Mouse (Mus musculus): ENCODE measurements around the gene Hyal1. TPM values are rescaled to one million over a fixed set of nuclear protein-coding genes. Genes with fewer than 3 reads are reported as not detected.
A peak's percentile ranks its signal among the peaks of the same experiment; 100 is the strongest.
"Not testable (repeated sequence)": the region's sequence is repeated elsewhere in the genome, so short reads cannot be mapped to it uniquely, and the experiment has no call there.

Gene Hyal1
- polyA plus RNA-seq, 1 experiment from 2014 or later: 4.6 TPM

GRCm38 (mm10) chr9:107568331-107569261 lies 8.1 kb upstream of the Hyal1 start:
- peak; percentile 72 for ATAC-seq (ENCODE audit: insufficient number of reproducible peaks, insufficient read depth, low FRiP score, low read depth)
- peak overlapping the region; percentile 92 for H3K9ac ChIP-seq (ENCODE audit: low read length)
- H3K36me3 ChIP-seq (ENCODE audit: control insufficient read depth, insufficient read depth, low read length): peaks cover 62% of the 10 kb centered on the region
- peaks cover 38 to 60% of the 10 kb centered on the region in 2 experiments for H3K4me1 ChIP-seq (ENCODE audit: control insufficient read depth in 2 of 2, insufficient read depth in 2 of 2, low read length in 2 of 2)
- H3K27me3 ChIP-seq (ENCODE audit: control insufficient read depth, insufficient read depth, low read length): no peaks in the 10 kb centered on the region
- peak overlapping the region; percentile 87 to 92 for H3K27ac ChIP-seq (replicated peaks in 1 of 2; ENCODE audit: control insufficient read depth in 1 of 2, insufficient read depth in 1 of 2, low read depth in 2 of 2, low read length in 2 of 2)
- no peaks in the 10 kb centered on the region for H3K9me3 ChIP-seq (ENCODE audit: control insufficient read depth, low read length)
- H3K4me3 ChIP-seq (ENCODE audit: control insufficient read depth in 1 of 2, insufficient read depth in 1 of 2, low read depth in 1 of 2, low read length in 2 of 2): peak overlapping the region; percentile 77 to 88
- WGBS: under 1% methylated on average over 41 of the region's 41 CpGs
- peak overlapping the region; percentile 97 for H3K4me2 ChIP-seq (ENCODE audit: low read length)

GRCm38 (mm10) chr9:107569270-107569669 lies 7.5 kb upstream of the Hyal1 start:
- WGBS: under 1% methylated on average over 23 of the region's 23 CpGs
- Histone ChIP-seq H3K4me1 (ENCODE audit: control insufficient read depth in 2 of 2, insufficient read depth in 2 of 2, low read length in 2 of 2) (peaks cover 32 to 53% of the 10 kb centered on the region in 2 experiments), H3K9me3 (ENCODE audit: control insufficient read depth, low read length) (no peaks in the 10 kb centered on the region), H3K27me3 (ENCODE audit: control insufficient read depth, insufficient read depth, low read length) (no peaks in the 10 kb centered on the region), H3K4me2 (ENCODE audit: low read length) (peak overlapping the region; percentile 97), H3K9ac (ENCODE audit: low read length) (peak overlapping the region; percentile 92), H3K4me3 (ENCODE audit: control insufficient read depth in 1 of 2, insufficient read depth in 1 of 2, low read depth in 1 of 2, low read length in 2 of 2) (peak overlapping the region; percentile 77 to 88), H3K27ac (replicated peaks in 1 of 2; ENCODE audit: control insufficient read depth in 1 of 2, insufficient read depth in 1 of 2, low read depth in 2 of 2, low read length in 2 of 2) (peak overlapping the region; percentile 87 to 92), H3K36me3 (ENCODE audit: control insufficient read depth, insufficient read depth, low read length) (peaks cover 60% of the 10 kb centered on the region)
- ATAC-seq (ENCODE audit: insufficient number of reproducible peaks, insufficient read depth, low FRiP score, low read depth): peak; percentile 3; the same call in 1 of the 2 replicates

- H3K9ac ChIP-seq (ENCODE audit: low read length): peak overlapping the region; percentile 92
- peak overlapping the region; percentile 97 for H3K4me2 ChIP-seq (ENCODE audit: low read length)
- ATAC-seq (ENCODE audit: insufficient number of reproducible peaks, insufficient read depth, low FRiP score, low read depth): no peak
- peaks cover 59% of the 10 kb centered on the region for H3K36me3 ChIP-seq (ENCODE audit: control insufficient read depth, insufficient read depth, low read length)
- H3K4me3 ChIP-seq (ENCODE audit: control insufficient read depth in 1 of 2, insufficient read depth in 1 of 2, low read depth in 1 of 2, low read length in 2 of 2): peak overlapping the region; percentile 77 to 88
- peak overlapping the region; percentile 87 to 92; a peak in 3 of 4 replicates for H3K27ac ChIP-seq (replicated peaks in 1 of 2; ENCODE audit: control insufficient read depth in 1 of 2, insufficient read depth in 1 of 2, low read depth in 2 of 2, low read length in 2 of 2)
- no peaks in the 10 kb centered on the region for H3K27me3 ChIP-seq (ENCODE audit: control insufficient read depth, insufficient read depth, low read length)
- H3K4me1 ChIP-seq (ENCODE audit: control insufficient read depth in 2 of 2, insufficient read depth in 2 of 2, low read length in 2 of 2): peaks cover 32 to 48% of the 10 kb centered on the region in 2 experiments
- 51% methylated on average over 13 of the region's 13 CpGs for WGBS
- H3K9me3 ChIP-seq (ENCODE audit: control insufficient read depth, low read length): no peaks in the 10 kb centered on the region
These were observed 6.7 kb upstream of the Hyal1 start for GRCm38 (mm10) chr9:107570016-107570415.

GRCm38 (mm10) chr9:107570845-107571244 lies 5.9 kb upstream of the Hyal1 start:
- H3K4me1 ChIP-seq (ENCODE audit: control insufficient read depth in 2 of 2, insufficient read depth in 2 of 2, low read length in 2 of 2): peaks cover 32 to 42% of the 10 kb centered on the region in 2 experiments
- peaks cover 51% of the 10 kb centered on the region for H3K36me3 ChIP-seq (ENCODE audit: control insufficient read depth, insufficient read depth, low read length)
- H3K27ac ChIP-seq (replicated peaks in 1 of 2; ENCODE audit: control insufficient read depth in 1 of 2, insufficient read depth in 1 of 2, low read depth in 2 of 2, low read length in 2 of 2): peak overlapping the region in 1 of 2 experiments; percentile 92; a peak in 1 of 4 replicates
- WGBS: 46% methylated on average over 21 of the region's 21 CpGs
- ATAC-seq (ENCODE audit: insufficient number of reproducible peaks, insufficient read depth, low FRiP score, low read depth): no peak
- peak overlapping the region; percentile 92 for H3K9ac ChIP-seq (ENCODE audit: low read length)
- H3K4me3 ChIP-seq (ENCODE audit: control insufficient read depth in 1 of 2, insufficient read depth in 1 of 2, low read depth in 1 of 2, low read length in 2 of 2): peak overlapping the region; percentile 77 to 88
- H3K9me3 ChIP-seq (ENCODE audit: control insufficient read depth, low read length): no peaks in the 10 kb centered on the region
- no peaks in the 10 kb centered on the region for H3K27me3 ChIP-seq (ENCODE audit: control insufficient read depth, insufficient read depth, low read length)
- H3K4me2 ChIP-seq (ENCODE audit: low read length): peak overlapping the region; percentile 97

GRCm38 (mm10) chr9:107571534-107572326 lies 5.0 kb upstream of the Hyal1 start:
- no peak overlapping the region; a peak in 1 of 4 replicates for H3K27ac ChIP-seq (replicated peaks in 1 of 2; ENCODE audit: control insufficient read depth in 1 of 2, insufficient read depth in 1 of 2, low read depth in 2 of 2, low read length in 2 of 2)
- WGBS: 88% methylated on average over 22 of the region's 22 CpGs
- ATAC-seq (ENCODE audit: insufficient number of reproducible peaks, insufficient read depth, low FRiP score, low read depth): no peak
- H3K4me1 ChIP-seq (ENCODE audit: control insufficient read depth in 2 of 2, insufficient read depth in 2 of 2, low read length in 2 of 2): peaks cover 34 to 41% of the 10 kb centered on the region in 2 experiments
- peak overlapping the region; percentile 77 to 88; a peak in 3 of 4 replicates for H3K4me3 ChIP-seq (ENCODE audit: control insufficient read depth in 1 of 2, insufficient read depth in 1 of 2, low read depth in 1 of 2, low read length in 2 of 2)
- peak overlapping the region; percentile 97 for H3K4me2 ChIP-seq (ENCODE audit: low read length)
- H3K36me3 ChIP-seq (ENCODE audit: control insufficient read depth, insufficient read depth, low read length): peaks cover 45% of the 10 kb centered on the region
- H3K9me3 ChIP-seq (ENCODE audit: control insufficient read depth, low read length): no peaks in the 10 kb centered on the region
- H3K27me3 ChIP-seq (ENCODE audit: control insufficient read depth, insufficient read depth, low read length): no peaks in the 10 kb centered on the region
- peak overlapping the region; percentile 92 for H3K9ac ChIP-seq (ENCODE audit: low read length)

- Histone ChIP-seq H3K9me3 (ENCODE audit: control insufficient read depth, low read length) (no peaks in the 10 kb centered on the region), H3K27me3 (ENCODE audit: control insufficient read depth, insufficient read depth, low read length) (no peaks in the 10 kb centered on the region), H3K36me3 (ENCODE audit: control insufficient read depth, insufficient read depth, low read length) (peaks cover 45% of the 10 kb centered on the region), H3K4me1 (ENCODE audit: control insufficient read depth in 2 of 2, insufficient read depth in 2 of 2, low read length in 2 of 2) (peaks cover 40 to 42% of the 10 kb centered on the region in 2 experiments), H3K9ac (ENCODE audit: low read length) (no peak overlapping the region), H3K4me2 (ENCODE audit: low read length) (no peak overlapping the region), H3K27ac (replicated peaks in 1 of 2; ENCODE audit: control insufficient read depth in 1 of 2, insufficient read depth in 1 of 2, low read depth in 2 of 2, low read length in 2 of 2) (no peak overlapping the region), H3K4me3 (ENCODE audit: control insufficient read depth in 1 of 2, insufficient read depth in 1 of 2, low read depth in 1 of 2, low read length in 2 of 2) (no peak overlapping the region)
- ATAC-seq (ENCODE audit: insufficient number of reproducible peaks, insufficient read depth, low FRiP score, low read depth): no peak
- 98% methylated on average over 2 of the region's 2 CpGs for WGBS
These were observed 4.4 kb upstream of the Hyal1 start for GRCm38 (mm10) chr9:107572327-107572662.

GRCm38 (mm10) chr9:107573774-107574173 lies 3.0 kb upstream of the Hyal1 start:
- not testable (repeated sequence) for H3K4me2 ChIP-seq (ENCODE audit: low read length); H3K27me3 ChIP-seq (ENCODE audit: control insufficient read depth, insufficient read depth, low read length); H3K9ac ChIP-seq (ENCODE audit: low read length); H3K4me3 ChIP-seq (ENCODE audit: control insufficient read depth in 1 of 2, insufficient read depth in 1 of 2, low read depth in 1 of 2, low read length in 2 of 2); ATAC-seq (ENCODE audit: insufficient number of reproducible peaks, insufficient read depth, low FRiP score, low read depth); H3K27ac ChIP-seq (replicated peaks in 1 of 2; ENCODE audit: control insufficient read depth in 1 of 2, insufficient read depth in 1 of 2, low read depth in 2 of 2, low read length in 2 of 2); H3K9me3 ChIP-seq (ENCODE audit: control insufficient read depth, low read length)
- 84% methylated on average over 6 of the region's 6 CpGs for WGBS
- H3K36me3 ChIP-seq (ENCODE audit: control insufficient read depth, insufficient read depth, low read length): peaks cover 45% of the 10 kb centered on the region
- H3K4me1 ChIP-seq (ENCODE audit: control insufficient read depth in 2 of 2, insufficient read depth in 2 of 2, low read length in 2 of 2): peaks cover 30 to 34% of the 10 kb centered on the region in 2 experiments
